Mouse (Mus musculus): ENCODE data around the gene Gm17535. TPM values are rescaled to one million over a fixed set of nuclear protein-coding genes. Genes with fewer than 3 reads are reported as not detected.
"Not testable (repeated sequence)": the region's sequence is repeated elsewhere in the genome, so short reads cannot be mapped to it uniquely, and the experiment has no call there.

The Gm17535 gene
- polyA plus RNA-seq (2014; fragmentation: Nextera tagmentation; extraction: Ambion mirVana): not detected in 2 replicates

GRCm38 (mm10) chr9:3034299-3034698 is at the start of gene Gm17535:
Gene Gm17535, plus strand, starts transcription at chr9:3034599.
- no CpG with 5 or more reads among the region's 8 CpGs for WGBS (ENCODE audit: insufficient replicate concordance)
- H3K27ac ChIP-seq (ENCODE audit: low read depth, low read length); H3K4me1 ChIP-seq (ENCODE audit: control insufficient read depth, insufficient read depth, low read length); H3K4me3 ChIP-seq (ENCODE audit: low read depth, low read length); H3K4me2 ChIP-seq; H3K9ac ChIP-seq (ENCODE audit: low read depth, low read length); ATAC-seq (replicated peaks; ENCODE audit: insufficient number of reproducible peaks, low FRiP score, low TSS enrichment); H3K9me3 ChIP-seq (replicated peaks; ENCODE audit: control insufficient read depth, low read length); H3K27me3 ChIP-seq (ENCODE audit: control insufficient read depth, insufficient read depth, low read length); H3K36me3 ChIP-seq (ENCODE audit: control insufficient read depth, insufficient read depth, low read length): not testable (repeated sequence)

GRCm38 (mm10) chr9:3000445-3000972 is 33.9 kb upstream of the Gm17535 start, which contains the start of gene Gm10722:
Gene Gm10722, plus strand, starts transcription at chr9:3000922.
- H3K27ac ChIP-seq (ENCODE audit: low read depth, low read length); H3K9me3 ChIP-seq (replicated peaks; ENCODE audit: control insufficient read depth, low read length); H3K4me2 ChIP-seq; ATAC-seq (replicated peaks; ENCODE audit: insufficient number of reproducible peaks, low FRiP score, low TSS enrichment); H3K27me3 ChIP-seq (ENCODE audit: control insufficient read depth, insufficient read depth, low read length); H3K9ac ChIP-seq (ENCODE audit: low read depth, low read length); H3K4me3 ChIP-seq (ENCODE audit: low read depth, low read length); H3K36me3 ChIP-seq (ENCODE audit: control insufficient read depth, insufficient read depth, low read length); H3K4me1 ChIP-seq (ENCODE audit: control insufficient read depth, insufficient read depth, low read length): not testable (repeated sequence)
- WGBS (ENCODE audit: insufficient replicate concordance): 57% methylated on average over 12 of the region's 12 CpGs

DNA sequence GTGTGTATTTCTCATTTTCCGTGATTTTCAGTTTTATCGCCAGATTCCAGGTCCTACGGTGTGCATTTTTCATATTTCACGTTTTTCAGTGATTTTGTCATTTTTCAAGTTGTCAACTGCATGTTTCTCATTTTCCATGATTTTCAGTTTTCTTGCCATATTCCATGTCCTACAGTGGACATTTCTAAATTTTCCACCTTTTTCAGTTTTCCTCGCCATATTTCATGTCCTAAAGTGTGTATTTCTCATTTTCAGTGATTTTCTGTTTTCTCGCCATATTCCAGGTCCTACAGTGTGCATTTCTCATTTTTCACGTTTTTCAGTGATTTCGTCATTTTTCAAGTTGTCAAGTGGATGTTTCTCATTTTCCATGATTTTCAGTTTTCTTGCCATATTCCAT is 33.4 kb upstream of the Gm17535 start:
- H3K4me1 ChIP-seq (ENCODE audit: control insufficient read depth, insufficient read depth, low read length); H3K27me3 ChIP-seq (ENCODE audit: control insufficient read depth, insufficient read depth, low read length); ATAC-seq (replicated peaks; ENCODE audit: insufficient number of reproducible peaks, low FRiP score, low TSS enrichment); H3K9ac ChIP-seq (ENCODE audit: low read depth, low read length); H3K4me2 ChIP-seq; H3K36me3 ChIP-seq (ENCODE audit: control insufficient read depth, insufficient read depth, low read length); H3K4me3 ChIP-seq (ENCODE audit: low read depth, low read length); H3K27ac ChIP-seq (ENCODE audit: low read depth, low read length); H3K9me3 ChIP-seq (replicated peaks; ENCODE audit: control insufficient read depth, low read length): not testable (repeated sequence)
- 62% methylated on average over 8 of the region's 8 CpGs for WGBS (ENCODE audit: insufficient replicate concordance)

DNA sequence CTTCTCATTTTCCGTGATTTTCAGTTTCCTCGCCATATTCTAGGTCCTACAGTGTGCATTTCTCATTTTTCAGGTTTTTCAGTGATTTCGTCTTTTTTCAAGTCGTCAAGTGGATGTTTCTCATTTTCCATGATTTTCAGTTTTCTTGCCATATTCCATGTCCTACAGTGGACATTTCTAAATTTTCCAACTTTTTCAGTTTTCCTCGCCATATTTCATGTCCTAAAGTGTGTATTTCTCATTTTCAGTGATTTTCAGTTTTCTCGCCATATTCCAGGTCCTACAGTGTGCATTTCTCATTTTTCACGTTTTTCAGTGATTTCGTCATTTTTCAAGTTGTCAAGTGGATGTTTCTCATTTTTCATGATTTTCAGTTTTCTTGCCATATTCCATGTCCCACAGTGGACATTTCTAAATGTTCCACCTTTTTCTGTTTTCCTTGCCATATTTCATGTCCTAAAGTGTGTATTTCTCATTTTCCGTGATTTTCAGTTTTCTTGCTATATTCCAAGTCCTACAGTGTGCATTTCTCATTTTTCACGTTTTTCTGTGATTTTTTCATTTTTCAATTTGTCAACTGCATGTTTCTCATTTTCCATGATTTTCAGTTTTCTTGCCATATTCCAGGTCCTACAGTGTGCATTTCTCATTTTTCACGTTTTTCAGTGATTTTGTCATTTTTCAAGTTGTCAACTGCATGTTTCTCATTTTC is 32.3 kb upstream of the Gm17535 start:
- peak; percentile 86 for ATAC-seq (replicated peaks; ENCODE audit: insufficient number of reproducible peaks, low FRiP score, low TSS enrichment)
- not testable (repeated sequence) for H3K4me2 ChIP-seq; H3K9ac ChIP-seq (ENCODE audit: low read depth, low read length); H3K36me3 ChIP-seq (ENCODE audit: control insufficient read depth, insufficient read depth, low read length); H3K27ac ChIP-seq (ENCODE audit: low read depth, low read length); H3K27me3 ChIP-seq (ENCODE audit: control insufficient read depth, insufficient read depth, low read length); H3K4me1 ChIP-seq (ENCODE audit: control insufficient read depth, insufficient read depth, low read length); H3K9me3 ChIP-seq (replicated peaks; ENCODE audit: control insufficient read depth, low read length); H3K4me3 ChIP-seq (ENCODE audit: low read depth, low read length)
- WGBS (ENCODE audit: insufficient replicate concordance): 48% methylated on average over 8 of the region's 11 CpGs

- ATAC-seq (replicated peaks; ENCODE audit: insufficient number of reproducible peaks, low FRiP score, low TSS enrichment); H3K4me3 ChIP-seq (ENCODE audit: low read depth, low read length); H3K27me3 ChIP-seq (ENCODE audit: control insufficient read depth, insufficient read depth, low read length); H3K27ac ChIP-seq (ENCODE audit: low read depth, low read length); H3K9me3 ChIP-seq (replicated peaks; ENCODE audit: control insufficient read depth, low read length); H3K4me1 ChIP-seq (ENCODE audit: control insufficient read depth, insufficient read depth, low read length); H3K9ac ChIP-seq (ENCODE audit: low read depth, low read length); H3K36me3 ChIP-seq (ENCODE audit: control insufficient read depth, insufficient read depth, low read length); H3K4me2 ChIP-seq: not testable (repeated sequence)
- 61% methylated on average over 6 of the region's 14 CpGs for WGBS (ENCODE audit: insufficient replicate concordance)
These were observed 31.5 kb upstream of the Gm17535 start, which contains the start of gene Gm11168 for GRCm38 (mm10) chr9:3002794-3003396. Gene Gm11168, plus strand, starts transcription at chr9:3003346.

- H3K27ac ChIP-seq (ENCODE audit: low read depth, low read length); H3K36me3 ChIP-seq (ENCODE audit: control insufficient read depth, insufficient read depth, low read length); H3K27me3 ChIP-seq (ENCODE audit: control insufficient read depth, insufficient read depth, low read length); H3K4me3 ChIP-seq (ENCODE audit: low read depth, low read length); H3K4me2 ChIP-seq; H3K4me1 ChIP-seq (ENCODE audit: control insufficient read depth, insufficient read depth, low read length); H3K9ac ChIP-seq (ENCODE audit: low read depth, low read length); H3K9me3 ChIP-seq (replicated peaks; ENCODE audit: control insufficient read depth, low read length): not testable (repeated sequence)
- WGBS (ENCODE audit: insufficient replicate concordance): 69% methylated on average over 1 of the region's 5 CpGs
- 0 out of 2 replicates have a peak, but pooled peaks have one; percentile 2 for ATAC-seq (replicated peaks; ENCODE audit: insufficient number of reproducible peaks, low FRiP score, low TSS enrichment)
These were observed 28.2 kb upstream of the Gm17535 start for GRCm38 (mm10) chr9:3006179-3006578.

DNA sequence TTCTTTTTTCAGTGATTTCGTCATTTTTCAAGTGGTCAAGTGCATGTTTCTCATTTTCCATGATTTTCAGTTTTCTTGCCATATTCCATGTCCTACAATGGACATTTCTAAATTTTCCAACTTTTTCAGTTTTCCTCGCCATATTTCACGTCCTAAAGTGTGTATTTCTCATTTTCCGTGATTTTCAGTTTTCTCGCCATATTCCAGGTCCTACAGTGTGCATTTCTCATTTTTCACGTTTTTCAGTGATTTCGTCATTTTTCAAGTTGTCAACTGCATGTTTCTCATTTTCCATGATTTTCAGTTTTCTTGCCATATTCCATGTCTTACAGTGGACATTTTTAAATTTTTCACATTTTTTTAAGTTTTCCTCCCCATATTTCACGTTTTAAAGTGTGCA is 27.8 kb upstream of the Gm17535 start:
- peak; percentile 75 for ATAC-seq (replicated peaks; ENCODE audit: insufficient number of reproducible peaks, low FRiP score, low TSS enrichment)
- not testable (repeated sequence) for H3K4me1 ChIP-seq (ENCODE audit: control insufficient read depth, insufficient read depth, low read length); H3K27me3 ChIP-seq (ENCODE audit: control insufficient read depth, insufficient read depth, low read length); H3K9ac ChIP-seq (ENCODE audit: low read depth, low read length); H3K9me3 ChIP-seq (replicated peaks; ENCODE audit: control insufficient read depth, low read length); H3K4me2 ChIP-seq; H3K27ac ChIP-seq (ENCODE audit: low read depth, low read length); H3K36me3 ChIP-seq (ENCODE audit: control insufficient read depth, insufficient read depth, low read length); H3K4me3 ChIP-seq (ENCODE audit: low read depth, low read length)
- WGBS (ENCODE audit: insufficient replicate concordance): 65% methylated on average over 7 of the region's 8 CpGs

GRCm38 (mm10) chr9:3007272-3007671 is 27.1 kb upstream of the Gm17535 start:
- 74% methylated on average over 7 of the region's 9 CpGs for WGBS (ENCODE audit: insufficient replicate concordance)
- H3K27ac ChIP-seq (ENCODE audit: low read depth, low read length); H3K9ac ChIP-seq (ENCODE audit: low read depth, low read length); H3K36me3 ChIP-seq (ENCODE audit: control insufficient read depth, insufficient read depth, low read length); H3K4me2 ChIP-seq; H3K4me3 ChIP-seq (ENCODE audit: low read depth, low read length); H3K27me3 ChIP-seq (ENCODE audit: control insufficient read depth, insufficient read depth, low read length); H3K4me1 ChIP-seq (ENCODE audit: control insufficient read depth, insufficient read depth, low read length); H3K9me3 ChIP-seq (replicated peaks; ENCODE audit: control insufficient read depth, low read length): not testable (repeated sequence)
- ATAC-seq (replicated peaks; ENCODE audit: insufficient number of reproducible peaks, low FRiP score, low TSS enrichment): 0 out of 2 replicates have a peak, but pooled peaks have one; percentile 10
